Mouse (Mus musculus): ENCODE data around the gene Hdac4. TPM values are rescaled to one million over a fixed set of nuclear protein-coding genes. Genes with fewer than 3 reads are reported as not detected.
A peak's percentile ranks its signal among the peaks of the same experiment; 100 is the strongest.

Gene Hdac4
- polyA plus RNA-seq, 1 experiment from 2014 or later, result 38.0 TPM

DNA sequence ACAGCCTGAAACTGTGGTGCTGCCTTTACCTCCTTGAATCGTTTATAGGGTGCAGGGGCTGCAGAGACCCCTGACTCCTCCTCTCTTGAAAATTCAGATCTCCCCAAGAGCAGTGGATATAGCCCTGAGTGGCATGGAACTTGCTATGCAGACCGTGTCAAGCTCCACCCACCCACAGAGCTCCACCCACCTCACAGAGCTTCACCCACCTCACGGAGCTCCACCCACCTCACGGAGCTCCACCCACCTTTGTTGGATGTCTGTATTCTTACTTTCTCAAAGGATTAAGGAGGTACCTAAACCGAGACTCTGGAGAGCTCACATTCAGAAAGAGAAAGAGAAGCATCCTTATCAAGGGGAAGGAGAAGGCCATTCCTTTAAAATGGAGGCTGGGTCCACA lies 279.5 kb downstream of the Hdac4 start:
- no peaks in the 10 kb centered on the region for H3K9me3 ChIP-seq (ENCODE audit: control insufficient read depth, low read length)
- H3K4me2 ChIP-seq (ENCODE audit: low read depth, low read length), result no peak overlapping the region
- 82% methylated on average over 5 of the region's 5 CpGs for WGBS
- H3K36me3 ChIP-seq (ENCODE audit: control insufficient read depth, insufficient read depth, low read length), result no peaks in the 10 kb centered on the region
- ATAC-seq (ENCODE audit: low read depth), result no peak
- H3K4me1 ChIP-seq (ENCODE audit: control insufficient read depth, insufficient read depth, low read length), result no peaks in the 10 kb centered on the region
- H3K27ac ChIP-seq (ENCODE audit: low read depth, low read length), result no peak overlapping the region
- H3K27me3 ChIP-seq (ENCODE audit: control insufficient read depth, insufficient read depth, low read length), result no peaks in the 10 kb centered on the region
- H3K4me3 ChIP-seq (ENCODE audit: low read depth, low read length), result no peak overlapping the region
- no peak overlapping the region for H3K9ac ChIP-seq (replicated peaks; ENCODE audit: low read depth, low read length)

DNA sequence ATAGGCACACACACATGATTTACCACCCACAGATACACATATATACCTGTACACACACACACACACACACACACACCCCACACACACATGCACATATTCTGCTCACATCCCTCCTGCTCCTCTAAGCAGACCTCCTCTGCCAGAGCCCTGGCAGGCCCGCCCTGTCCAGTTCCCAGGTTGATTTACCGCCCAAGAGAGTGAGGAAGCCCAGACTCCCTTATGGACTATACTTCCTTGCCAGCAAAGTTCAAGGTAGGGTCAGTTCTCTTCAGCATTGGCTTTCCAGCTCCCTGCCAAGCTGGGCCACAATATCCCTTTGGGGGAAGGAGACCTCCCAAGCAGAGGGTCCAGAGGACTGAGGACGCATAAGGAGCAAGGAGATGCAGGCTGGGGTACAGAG lies 280.9 kb downstream of the Hdac4 start:
- peak; percentile 44; the same call in 1 of the 2 replicates for ATAC-seq (ENCODE audit: low read depth)
- WGBS, result 52% methylated on average over 3 of the region's 3 CpGs
- H3K36me3 ChIP-seq (ENCODE audit: control insufficient read depth, insufficient read depth, low read length), result no peaks in the 10 kb centered on the region

GRCm38 (mm10) chr1:91913850-91914249 lies 281.6 kb downstream of the Hdac4 start:
- H3K4me2 ChIP-seq (ENCODE audit: low read depth, low read length), result no peak overlapping the region
- ATAC-seq (ENCODE audit: low read depth), result no peak
- H3K9ac ChIP-seq (replicated peaks; ENCODE audit: low read depth, low read length), result no peak overlapping the region
- H3K4me1 ChIP-seq (ENCODE audit: control insufficient read depth, insufficient read depth, low read length), result no peaks in the 10 kb centered on the region
- H3K4me3 ChIP-seq (ENCODE audit: low read depth, low read length), result no peak overlapping the region
- H3K36me3 ChIP-seq (ENCODE audit: control insufficient read depth, insufficient read depth, low read length), result no peaks in the 10 kb centered on the region
- H3K27me3 ChIP-seq (ENCODE audit: control insufficient read depth, insufficient read depth, low read length), result no peaks in the 10 kb centered on the region
- no peak overlapping the region for H3K27ac ChIP-seq (ENCODE audit: low read depth, low read length)
- 45% methylated on average over 6 of the region's 6 CpGs for WGBS
- H3K9me3 ChIP-seq (ENCODE audit: control insufficient read depth, low read length), result no peaks in the 10 kb centered on the region

More for the DNA sequence above, 280.9 kb downstream of the Hdac4 start:
- Histone ChIP-seq H3K9me3 (ENCODE audit: control insufficient read depth, low read length) (no peaks in the 10 kb centered on the region), H3K27me3 (ENCODE audit: control insufficient read depth, insufficient read depth, low read length) (no peaks in the 10 kb centered on the region), H3K9ac (replicated peaks; ENCODE audit: low read depth, low read length) (no peak overlapping the region), H3K27ac (ENCODE audit: low read depth, low read length) (no peak overlapping the region), H3K4me3 (ENCODE audit: low read depth, low read length) (no peak overlapping the region), H3K4me1 (ENCODE audit: control insufficient read depth, insufficient read depth, low read length) (no peaks in the 10 kb centered on the region), H3K4me2 (ENCODE audit: low read depth, low read length) (no peak overlapping the region)

DNA sequence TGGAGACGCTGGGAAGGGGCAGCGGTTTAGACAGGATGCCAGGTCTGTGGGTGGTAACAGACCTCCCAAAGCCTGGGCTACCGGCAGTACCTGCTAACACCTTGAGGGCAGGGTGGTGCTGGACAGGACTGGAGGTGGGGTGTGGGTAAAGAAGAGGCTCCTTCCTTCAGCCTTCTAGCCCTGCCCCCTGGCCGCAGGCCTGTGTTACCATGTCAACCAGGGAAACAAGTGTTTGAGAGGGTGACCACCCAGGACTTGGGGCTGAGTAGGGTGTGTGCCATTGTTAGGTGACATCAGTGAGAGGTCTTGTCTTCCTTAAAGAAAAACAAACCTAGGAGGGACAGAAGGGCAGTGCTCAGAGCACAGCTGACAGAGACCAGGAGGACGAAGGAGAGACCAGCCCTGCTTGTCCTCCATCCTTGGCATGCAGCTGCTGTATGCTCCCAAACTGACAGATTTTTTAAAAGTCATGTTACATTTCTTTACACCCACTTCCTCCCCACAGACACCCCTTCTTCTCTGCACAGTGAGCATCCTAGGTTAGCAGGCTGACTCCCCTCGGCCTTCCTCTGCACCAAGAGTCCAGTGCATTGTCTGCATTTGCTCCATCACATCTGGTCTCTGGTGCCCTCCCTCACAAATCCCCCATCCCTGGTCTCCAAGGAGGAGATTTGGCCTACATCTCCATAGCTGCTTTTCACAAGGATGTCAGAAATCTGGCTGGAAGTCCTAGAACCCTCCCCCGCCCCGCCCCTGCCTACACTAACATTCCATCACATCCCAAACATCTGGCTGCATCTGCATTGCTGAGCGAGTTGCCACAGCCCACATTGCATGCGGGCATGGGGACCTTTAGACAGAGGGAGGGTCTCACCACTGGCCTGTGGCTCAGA lies 283.0 kb downstream of the Hdac4 start:
- no peaks in the 10 kb centered on the region for H3K9me3 ChIP-seq (ENCODE audit: control insufficient read depth, low read length)
- ATAC-seq (ENCODE audit: low read depth), result no peak
- H3K27ac ChIP-seq (ENCODE audit: low read depth, low read length), result no peak overlapping the region
- no peaks in the 10 kb centered on the region for H3K36me3 ChIP-seq (ENCODE audit: control insufficient read depth, insufficient read depth, low read length)
- no peaks in the 10 kb centered on the region for H3K27me3 ChIP-seq (ENCODE audit: control insufficient read depth, insufficient read depth, low read length)
- WGBS, result 54% methylated on average over 10 of the region's 10 CpGs
- no peak overlapping the region for H3K4me2 ChIP-seq (ENCODE audit: low read depth, low read length)
- H3K9ac ChIP-seq (replicated peaks; ENCODE audit: low read depth, low read length), result no peak overlapping the region
- no peaks in the 10 kb centered on the region for H3K4me1 ChIP-seq (ENCODE audit: control insufficient read depth, insufficient read depth, low read length)
- no peak overlapping the region for H3K4me3 ChIP-seq (ENCODE audit: low read depth, low read length)

- no peak for ATAC-seq (ENCODE audit: low read depth)
- H3K4me3 ChIP-seq (ENCODE audit: low read depth, low read length), result no peak overlapping the region
- no peaks in the 10 kb centered on the region for H3K36me3 ChIP-seq (ENCODE audit: control insufficient read depth, insufficient read depth, low read length)
- no peaks in the 10 kb centered on the region for H3K4me1 ChIP-seq (ENCODE audit: control insufficient read depth, insufficient read depth, low read length)
- no peak overlapping the region for H3K4me2 ChIP-seq (ENCODE audit: low read depth, low read length)
- no peak overlapping the region for H3K9ac ChIP-seq (replicated peaks; ENCODE audit: low read depth, low read length)
- no peaks in the 10 kb centered on the region for H3K27me3 ChIP-seq (ENCODE audit: control insufficient read depth, insufficient read depth, low read length)
- no peaks in the 10 kb centered on the region for H3K9me3 ChIP-seq (ENCODE audit: control insufficient read depth, low read length)
- WGBS, result 89% methylated on average over 6 of the region's 6 CpGs
- no peak overlapping the region for H3K27ac ChIP-seq (ENCODE audit: low read depth, low read length)
Measured at GRCm38 (mm10) chr1:91905268-91905667, 290.2 kb downstream of the Hdac4 start.

DNA sequence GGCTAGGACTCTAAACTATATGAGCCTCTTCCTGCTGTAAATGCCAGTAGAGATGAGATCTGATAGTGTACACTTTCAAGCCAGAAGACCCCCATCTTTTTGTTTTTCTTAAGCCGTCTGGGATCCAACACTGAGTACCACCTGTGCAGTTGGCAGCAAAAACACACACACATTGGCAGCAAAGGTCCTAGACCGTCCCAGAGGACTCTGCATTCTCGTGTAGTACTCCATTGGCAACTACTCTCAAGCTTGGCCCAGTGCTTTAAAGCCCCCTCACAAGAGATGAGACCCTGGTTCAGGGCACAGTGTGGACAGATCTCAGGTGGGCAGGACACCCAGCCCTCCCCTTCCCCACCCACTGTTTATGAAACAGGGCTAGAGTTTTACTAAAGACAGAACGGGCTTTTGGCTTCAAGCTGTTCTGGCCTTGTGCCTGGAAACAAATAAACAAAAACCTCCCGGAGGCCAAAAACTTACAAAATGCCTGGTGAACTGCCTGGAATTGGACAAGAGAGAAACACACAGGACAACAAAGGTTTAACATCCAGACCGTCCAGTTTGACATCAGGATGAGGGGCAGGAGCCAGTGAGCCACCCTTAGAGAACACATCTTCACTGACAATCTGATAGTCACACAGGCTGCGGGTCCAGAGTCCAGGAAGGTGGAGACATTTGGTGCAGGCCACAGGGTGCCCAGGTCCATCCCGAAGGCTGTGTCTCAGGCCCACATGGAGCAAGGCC lies 292.1 kb downstream of the Hdac4 start:
- Histone ChIP-seq H3K27me3 (ENCODE audit: control insufficient read depth, insufficient read depth, low read length) (no peaks in the 10 kb centered on the region), H3K9ac (replicated peaks; ENCODE audit: low read depth, low read length) (no peak overlapping the region), H3K36me3 (ENCODE audit: control insufficient read depth, insufficient read depth, low read length) (no peaks in the 10 kb centered on the region), H3K4me3 (ENCODE audit: low read depth, low read length) (no peak overlapping the region), H3K27ac (ENCODE audit: low read depth, low read length) (no peak overlapping the region), H3K4me2 (ENCODE audit: low read depth, low read length) (no peak overlapping the region), H3K9me3 (ENCODE audit: control insufficient read depth, low read length) (no peaks in the 10 kb centered on the region), H3K4me1 (ENCODE audit: control insufficient read depth, insufficient read depth, low read length) (no peaks in the 10 kb centered on the region)
- 68% methylated on average over 8 of the region's 8 CpGs for WGBS
- ATAC-seq (ENCODE audit: low read depth), result no peak

DNA sequence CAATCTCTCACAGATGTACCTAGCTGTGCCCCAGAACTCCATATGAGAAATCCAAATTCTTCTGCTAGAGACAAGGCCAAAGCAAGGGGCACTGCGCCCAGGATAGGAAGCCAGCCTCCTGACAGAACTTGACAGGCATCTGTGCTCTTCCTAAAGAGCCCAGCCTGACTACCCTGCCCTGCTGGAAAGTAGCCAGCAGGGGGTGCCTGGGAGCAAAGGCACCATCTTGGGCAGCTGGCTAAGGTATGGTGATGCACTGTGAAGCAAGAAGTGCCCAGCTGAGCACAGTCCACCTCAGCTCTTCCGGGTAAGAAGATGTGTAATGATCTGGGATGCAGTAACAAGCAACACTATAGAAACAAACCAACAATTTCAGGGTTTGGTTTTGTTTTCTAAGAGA lies 298.4 kb downstream of the Hdac4 start:
- Histone ChIP-seq H3K27me3 (ENCODE audit: control insufficient read depth, insufficient read depth, low read length) (no peaks in the 10 kb centered on the region), H3K36me3 (ENCODE audit: control insufficient read depth, insufficient read depth, low read length) (no peaks in the 10 kb centered on the region), H3K27ac (ENCODE audit: low read depth, low read length) (no peak overlapping the region), H3K4me3 (ENCODE audit: low read depth, low read length) (no peak overlapping the region), H3K9ac (replicated peaks; ENCODE audit: low read depth, low read length) (no peak overlapping the region), H3K4me1 (ENCODE audit: control insufficient read depth, insufficient read depth, low read length) (no peaks in the 10 kb centered on the region), H3K4me2 (ENCODE audit: low read depth, low read length) (no peak overlapping the region), H3K9me3 (ENCODE audit: control insufficient read depth, low read length) (no peaks in the 10 kb centered on the region)
- ATAC-seq (ENCODE audit: low read depth), result no peak
- 96% methylated on average over 2 of the region's 2 CpGs for WGBS

DNA sequence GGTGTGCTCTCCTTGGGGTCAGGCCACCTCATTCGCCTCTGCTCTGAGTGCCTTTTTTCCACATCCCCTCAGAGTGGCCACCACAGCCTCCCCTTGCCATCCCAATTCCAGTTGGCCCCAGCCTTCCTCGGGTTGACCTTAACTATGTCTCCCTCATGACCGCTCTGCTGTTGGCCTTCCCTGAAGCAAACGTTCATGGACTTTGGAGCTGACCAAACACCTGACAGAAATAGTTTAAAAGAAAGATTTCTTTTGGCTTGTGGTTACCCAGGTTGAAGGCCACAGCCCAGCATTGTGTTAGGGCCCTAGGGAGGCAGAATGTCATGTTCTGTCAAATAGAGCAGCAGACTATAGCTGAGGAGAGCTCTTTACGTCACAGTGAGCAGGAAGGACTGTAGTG lies 301.2 kb downstream of the Hdac4 start:
- no peaks in the 10 kb centered on the region for H3K9me3 ChIP-seq (ENCODE audit: control insufficient read depth, low read length)
- no peak for ATAC-seq (ENCODE audit: low read depth)
- WGBS, result 93% methylated on average over 5 of the region's 5 CpGs
- no peaks in the 10 kb centered on the region for H3K4me1 ChIP-seq (ENCODE audit: control insufficient read depth, insufficient read depth, low read length)
- H3K36me3 ChIP-seq (ENCODE audit: control insufficient read depth, insufficient read depth, low read length), result no peaks in the 10 kb centered on the region
- H3K27me3 ChIP-seq (ENCODE audit: control insufficient read depth, insufficient read depth, low read length), result no peaks in the 10 kb centered on the region
- H3K9ac ChIP-seq (replicated peaks; ENCODE audit: low read depth, low read length), result no peak overlapping the region
- H3K4me3 ChIP-seq (ENCODE audit: low read depth, low read length), result no peak overlapping the region
- no peak overlapping the region for H3K4me2 ChIP-seq (ENCODE audit: low read depth, low read length)
- no peak overlapping the region for H3K27ac ChIP-seq (ENCODE audit: low read depth, low read length)

GRCm38 (mm10) chr1:91893598-91893997 lies 301.9 kb downstream of the Hdac4 start:
- ATAC-seq (ENCODE audit: low read depth), result no peak
- Histone ChIP-seq H3K4me3 (ENCODE audit: low read depth, low read length) (no peak overlapping the region), H3K27ac (ENCODE audit: low read depth, low read length) (no peak overlapping the region), H3K4me2 (ENCODE audit: low read depth, low read length) (no peak overlapping the region), H3K9ac (replicated peaks; ENCODE audit: low read depth, low read length) (no peak overlapping the region), H3K4me1 (ENCODE audit: control insufficient read depth, insufficient read depth, low read length) (no peaks in the 10 kb centered on the region), H3K36me3 (ENCODE audit: control insufficient read depth, insufficient read depth, low read length) (no peaks in the 10 kb centered on the region), H3K9me3 (ENCODE audit: control insufficient read depth, low read length) (no peaks in the 10 kb centered on the region), H3K27me3 (ENCODE audit: control insufficient read depth, insufficient read depth, low read length) (no peaks in the 10 kb centered on the region)
- 94% methylated on average over 8 of the region's 11 CpGs for WGBS

Data from neural tube, embryonic 14.5 days (tissue).